Mouse (Mus musculus) limb, embryonic 11.5 days (tissue): ENCODE measurements around the gene Nhej1. TPM values are rescaled to one million over a fixed set of nuclear protein-coding genes. Genes with fewer than 3 reads are reported as not detected.

Experiments
- ATAC-seq: fragments of 200-750 bp; cut with Nextera tagmentation; 2 replicates; pipeline ENCODE4 v1.8.0; 2017; ENCODE audit warnings: low read depth; ENCODE audit not compliant: insufficient number of reproducible peaks, low FRiP score, low TSS enrichment
- DNase-seq: peaks from one replicate; pipeline ENCODE4 v3.0.0-alpha.2; 2015; ENCODE audit warnings: low spot score
- H3K27ac ChIP-seq: fragments of 300-500 bp; sonication (generic); replicated peaks from 2 replicates; pipeline ENCODE4 v1.5.1; 2014; ENCODE audit warnings: low read depth, mild to moderate bottlenecking, low read length
- H3K27me3 ChIP-seq: fragments of 300-500 bp; sonication (generic); 2 replicates; pipeline ENCODE4 v1.6.1; 2014; ENCODE audit warnings: mild to moderate bottlenecking, low read length, mixed read lengths; ENCODE audit not compliant: control insufficient read depth, insufficient read depth
- H3K36me3 ChIP-seq: fragments of 300-500 bp; sonication (generic); 2 replicates; pipeline ENCODE4 v1.6.1; 2014; ENCODE audit warnings: mild to moderate bottlenecking, low read length, moderate library complexity, mixed read lengths; ENCODE audit not compliant: control insufficient read depth, insufficient read depth
- H3K4me1 ChIP-seq: fragments of 300-500 bp; sonication (generic); 2 replicates; pipeline ENCODE4 v1.6.1; 2014; ENCODE audit warnings: low read length, mixed read lengths; ENCODE audit not compliant: control insufficient read depth, insufficient read depth
- H3K4me2 ChIP-seq: fragments of 300-500 bp; sonication (generic); 2 replicates; pipeline ENCODE4 v1.6.1; 2014; ENCODE audit warnings: low read depth, mild to moderate bottlenecking, moderate library complexity; ENCODE audit not compliant: severe bottlenecking
- H3K4me3 ChIP-seq: fragments of 300-500 bp; sonication (generic); 2 replicates; pipeline ENCODE4 v1.5.1; 2014; ENCODE audit warnings: low read depth, low read length
- H3K9ac ChIP-seq: fragments of 300-500 bp; sonication (generic); 2 replicates; pipeline ENCODE4 v1.6.1; 2014; ENCODE audit warnings: mild to moderate bottlenecking, low read length
- H3K9me3 ChIP-seq: fragments of 300-500 bp; sonication (generic); 2 replicates; pipeline ENCODE4 v1.6.1; 2016; ENCODE audit warnings: low read length; ENCODE audit not compliant: control insufficient read depth
- WGBS: fragments of 180-500 bp; shearing (Covaris S2); extraction: QIAGEN DNeasy Blood & Tissue Kit; methylation state at CpG from one replicate; pipeline ENCODE4 v1.1.7; 2014; 5-methylcytosine and 5-hydroxymethylcytosine counted together
- polyA plus RNA-seq: library from polyadenylated mRNA; unstranded; fragments of >200 nt; fragmentation: Nextera tagmentation; extraction: Ambion mirVana; gene quantifications from 2 replicates; pipeline ENCODE4 v1.2.1, GENCODE M21; 2014

Gene Nhej1
- polyA plus RNA-seq, 1 experiment from 2014 or later = 12.7 TPM

GRCm38 (mm10) chr1:75015551-75016265 is 109.3 kb downstream of the Nhej1 start:
- H3K4me1 ChIP-seq = peaks cover 10% of the 10 kb centered on the region; the same call in 1 of the 2 replicates
- ATAC-seq (no peak), DNase-seq (peak; percentile 28)
- H3K27me3 ChIP-seq = no peaks in the 10 kb centered on the region
- no peak overlapping the region for H3K4me3 ChIP-seq
- H3K4me2 ChIP-seq = peak overlapping the region; percentile 16; the same call in 1 of the 2 replicates
- H3K27ac ChIP-seq = no peak overlapping the region
- 31% methylated on average over 13 of the region's 13 CpGs for WGBS
- H3K9ac ChIP-seq = no peak overlapping the region
- no peaks in the 10 kb centered on the region for H3K9me3 ChIP-seq
- H3K36me3 ChIP-seq = no peaks in the 10 kb centered on the region

GRCm38 (mm10) chr1:75014210-75014845 is 110.7 kb downstream of the Nhej1 start:
- no peaks in the 10 kb centered on the region for H3K36me3 ChIP-seq
- no peak for DNase-seq
- WGBS = 45% methylated on average over 5 of the region's 5 CpGs

GRCm38 (mm10) chr1:75010817-75011216 is 114.2 kb downstream of the Nhej1 start:
- Histone ChIP-seq H3K4me3 (no peak overlapping the region), H3K4me1 (peaks cover 4% of the 10 kb centered on the region; the same call in 1 of the 2 replicates), H3K27ac (no peak overlapping the region), H3K27me3 (no peaks in the 10 kb centered on the region), H3K9ac (no peak overlapping the region), H3K4me2 (no peak overlapping the region), H3K36me3 (no peaks in the 10 kb centered on the region), H3K9me3 (no peaks in the 10 kb centered on the region)
- ATAC-seq = no peak
- no peak for DNase-seq

More at GRCm38 (mm10) chr1:75014210-75014845, 110.7 kb downstream of the Nhej1 start:
- Histone ChIP-seq H3K4me2 (no peak overlapping the region), H3K27ac (no peak overlapping the region), H3K9ac (no peak overlapping the region), H3K9me3 (no peaks in the 10 kb centered on the region), H3K4me3 (no peak overlapping the region), H3K27me3 (no peaks in the 10 kb centered on the region), H3K4me1 (peaks cover 10% of the 10 kb centered on the region; the same call in 1 of the 2 replicates)
- no peak for ATAC-seq

- H3K9ac ChIP-seq = no peak overlapping the region
- no peak overlapping the region for H3K4me2 ChIP-seq
- ATAC-seq (no peak), DNase-seq (no peak)
- H3K27me3 ChIP-seq = no peaks in the 10 kb centered on the region
- no peaks in the 10 kb centered on the region for H3K4me1 ChIP-seq
- no peaks in the 10 kb centered on the region for H3K9me3 ChIP-seq
- WGBS = 74% methylated on average over 2 of the region's 2 CpGs
- H3K4me3 ChIP-seq = no peak overlapping the region
- H3K27ac ChIP-seq = no peak overlapping the region
- no peaks in the 10 kb centered on the region for H3K36me3 ChIP-seq
Measured at GRCm38 (mm10) chr1:75010203-75010602, 114.8 kb downstream of the Nhej1 start.

- H3K9me3 ChIP-seq = no peaks in the 10 kb centered on the region
- no peak overlapping the region for H3K9ac ChIP-seq
- no peaks in the 10 kb centered on the region for H3K27me3 ChIP-seq
- H3K27ac ChIP-seq = no peak overlapping the region
- no peaks in the 10 kb centered on the region for H3K36me3 ChIP-seq
- WGBS = 36% methylated on average over 4 of the region's 4 CpGs
- ATAC-seq = no peak
- H3K4me1 ChIP-seq = no peaks in the 10 kb centered on the region
- H3K4me2 ChIP-seq = no peak overlapping the region
- no peak for DNase-seq
- H3K4me3 ChIP-seq = no peak overlapping the region
Measured at GRCm38 (mm10) chr1:75006016-75006415, 119.0 kb downstream of the Nhej1 start.

- Histone ChIP-seq H3K4me1 (no peaks in the 10 kb centered on the region), H3K36me3 (no peaks in the 10 kb centered on the region), H3K4me2 (no peak overlapping the region), H3K9ac (no peak overlapping the region), H3K27ac (no peak overlapping the region), H3K27me3 (no peaks in the 10 kb centered on the region), H3K9me3 (no peaks in the 10 kb centered on the region), H3K4me3 (no peak overlapping the region)
- ATAC-seq (no peak), DNase-seq (no peak)
- WGBS = 66% methylated on average over 6 of the region's 6 CpGs
Measured at GRCm38 (mm10) chr1:75001183-75001582, 123.8 kb downstream of the Nhej1 start.

GRCm38 (mm10) chr1:75000496-75000895 is 124.5 kb downstream of the Nhej1 start:
- DNase-seq = peak; percentile 78

GRCm38 (mm10) chr1:74999173-74999572 is 125.8 kb downstream of the Nhej1 start:
- Histone ChIP-seq H3K4me3 (no peak overlapping the region), H3K27me3 (no peaks in the 10 kb centered on the region), H3K9me3 (no peaks in the 10 kb centered on the region), H3K4me2 (no peak overlapping the region), H3K27ac (no peak overlapping the region), H3K36me3 (no peaks in the 10 kb centered on the region), H3K9ac (no peak overlapping the region), H3K4me1 (no peaks in the 10 kb centered on the region)
- WGBS = 82% methylated on average over 5 of the region's 5 CpGs
- ATAC-seq (no peak), DNase-seq (no peak)

More at GRCm38 (mm10) chr1:75000496-75000895, 124.5 kb downstream of the Nhej1 start:
- no peaks in the 10 kb centered on the region for H3K4me1 ChIP-seq
- H3K9ac ChIP-seq = no peak overlapping the region
- H3K36me3 ChIP-seq = no peaks in the 10 kb centered on the region
- ATAC-seq = no peak
- WGBS = 6% methylated on average over 1 of the region's 1 CpGs
- H3K4me2 ChIP-seq = no peak overlapping the region
- H3K27ac ChIP-seq = no peak overlapping the region
- no peaks in the 10 kb centered on the region for H3K27me3 ChIP-seq
- no peaks in the 10 kb centered on the region for H3K9me3 ChIP-seq
- no peak overlapping the region for H3K4me3 ChIP-seq
